Mouse (Mus musculus): Measurements from ENCODE around the gene Nit1. TPM values are rescaled to one million over a fixed set of nuclear protein-coding genes. Genes with fewer than 3 reads are reported as not detected.
"Not testable (repeated sequence)": the region's sequence is repeated elsewhere in the genome, so short reads cannot be mapped to it uniquely, and the experiment has no call there.

The Nit1 gene
- total RNA-seq, 1 experiment, result 24.4 TPM

- Histone ChIP-seq H3K4me1 (ENCODE audit: control insufficient read depth in 2 of 2, insufficient read depth in 2 of 2, low read length in 2 of 2, poor library complexity in 1 of 2) (peaks cover 5 to 7% of the 10 kb centered on the region in 2 experiments; a peak in 1 of 4 replicates), H3K36me3 (ENCODE audit: control insufficient read depth, insufficient read depth, low read length, poor library complexity, severe bottlenecking) (no peaks in the 10 kb centered on the region), H3K27ac (ENCODE audit: insufficient read depth, low read depth, low read length, poor library complexity, severe bottlenecking) (peak overlapping the region; percentile 80), H3K4me3 (ENCODE audit: insufficient read depth in 1 of 2, low read depth in 1 of 2, low read length in 2 of 2, poor library complexity in 1 of 2, severe bottlenecking in 1 of 2) (peak overlapping the region; percentile 76 to 88), H3K9ac (ENCODE audit: insufficient read depth, low read depth, low read length, poor library complexity, severe bottlenecking) (peak overlapping the region; percentile 78), H3K9me3 (ENCODE audit: control insufficient read depth, insufficient read depth, low read depth, low read length) (no peaks in the 10 kb centered on the region)
- TF ChIP-seq HCFC1 (IDR thresholded peaks at IDR 0.05; ENCODE audit: borderline replicate concordance, insufficient read depth, low read length) (no peak), CHD2 (IDR thresholded peaks at IDR 0.05; ENCODE audit: low read depth, low read length) (no peak), MAFK (IDR thresholded peaks at IDR 0.05; ENCODE audit: insufficient read depth, low read depth, low read length) (no peak), ZNF384 (IDR thresholded peaks at IDR 0.05; ENCODE audit: low read depth, low read length) (no peak), ZC3H11A (IDR thresholded peaks at IDR 0.05; ENCODE audit: borderline replicate concordance, low read depth, low read length) (no peak)
- no peak for DNase-seq (ENCODE audit: low read depth, low spot score)
- in situ Hi-C loops (cut with MboI; ENCODE audit: low sequenced_read_pairs in 2 of 2, unreplicated experiment in 2 of 2), result no loop called here
Observed at GRCm38 (mm10) chr1:171320151-171320550, 25.3 kb downstream of the Nit1 start.

- H3K27ac ChIP-seq (ENCODE audit: insufficient read depth, low read depth, low read length, poor library complexity, severe bottlenecking), result peak overlapping the region; percentile 80; the same call in 1 of the 2 replicates
- peak overlapping the region; percentile 76 to 88 for H3K4me3 ChIP-seq (ENCODE audit: insufficient read depth in 1 of 2, low read depth in 1 of 2, low read length in 2 of 2, poor library complexity in 1 of 2, severe bottlenecking in 1 of 2)
- H3K9ac ChIP-seq (ENCODE audit: insufficient read depth, low read depth, low read length, poor library complexity, severe bottlenecking), result peak overlapping the region; percentile 78
- H3K4me1 ChIP-seq (ENCODE audit: control insufficient read depth in 2 of 2, insufficient read depth in 2 of 2, low read length in 2 of 2, poor library complexity in 1 of 2), result peaks cover 5 to 7% of the 10 kb centered on the region in 2 experiments; a peak in 1 of 4 replicates
- TF ChIP-seq ZC3H11A (IDR thresholded peaks at IDR 0.05; ENCODE audit: borderline replicate concordance, low read depth, low read length), result no peak
- TF ChIP-seq CHD2 (IDR thresholded peaks at IDR 0.05; ENCODE audit: low read depth, low read length), result no peak
- TF ChIP-seq ZNF384 (IDR thresholded peaks at IDR 0.05; ENCODE audit: low read depth, low read length), result no peak
- no peak for TF ChIP-seq MAFK (IDR thresholded peaks at IDR 0.05; ENCODE audit: insufficient read depth, low read depth, low read length)
- no peak for TF ChIP-seq HCFC1 (IDR thresholded peaks at IDR 0.05; ENCODE audit: borderline replicate concordance, insufficient read depth, low read length)
- no peaks in the 10 kb centered on the region for H3K9me3 ChIP-seq (ENCODE audit: control insufficient read depth, insufficient read depth, low read depth, low read length)
- no peaks in the 10 kb centered on the region for H3K36me3 ChIP-seq (ENCODE audit: control insufficient read depth, insufficient read depth, low read length, poor library complexity, severe bottlenecking)
- DNase-seq (ENCODE audit: low read depth, low spot score), result peak; percentile 79
- in situ Hi-C loops (cut with MboI; ENCODE audit: low sequenced_read_pairs in 2 of 2, unreplicated experiment in 2 of 2), result no loop called here
Observed at GRCm38 (mm10) chr1:171319748-171320147, 25.7 kb downstream of the Nit1 start.

GRCm38 (mm10) chr1:171309321-171309720 lies 36.1 kb downstream of the Nit1 start:
- no peak overlapping the region for H3K9ac ChIP-seq (ENCODE audit: insufficient read depth, low read depth, low read length, poor library complexity, severe bottlenecking)
- no peaks in the 10 kb centered on the region for H3K9me3 ChIP-seq (ENCODE audit: control insufficient read depth, insufficient read depth, low read depth, low read length)
- no peak for DNase-seq (ENCODE audit: low read depth, low spot score)
- H3K4me1 ChIP-seq (ENCODE audit: control insufficient read depth in 2 of 2, insufficient read depth in 2 of 2, low read length in 2 of 2, poor library complexity in 1 of 2), result peaks cover 0 to 3% of the 10 kb centered on the region in 2 experiments; a peak in 1 of 4 replicates
- in situ Hi-C loops (cut with MboI; ENCODE audit: low sequenced_read_pairs in 2 of 2, unreplicated experiment in 2 of 2), result no loop called here
- no peaks in the 10 kb centered on the region for H3K36me3 ChIP-seq (ENCODE audit: control insufficient read depth, insufficient read depth, low read length, poor library complexity, severe bottlenecking)
- no peak overlapping the region for H3K27ac ChIP-seq (ENCODE audit: insufficient read depth, low read depth, low read length, poor library complexity, severe bottlenecking)
- no peak overlapping the region for H3K4me3 ChIP-seq (ENCODE audit: insufficient read depth in 1 of 2, low read depth in 1 of 2, low read length in 2 of 2, poor library complexity in 1 of 2, severe bottlenecking in 1 of 2)
- TF ChIP-seq MAFK (IDR thresholded peaks at IDR 0.05; ENCODE audit: insufficient read depth, low read depth, low read length) (no peak), ZNF384 (IDR thresholded peaks at IDR 0.05; ENCODE audit: low read depth, low read length) (no peak), CHD2 (IDR thresholded peaks at IDR 0.05; ENCODE audit: low read depth, low read length) (no peak), HCFC1 (IDR thresholded peaks at IDR 0.05; ENCODE audit: borderline replicate concordance, insufficient read depth, low read length) (no peak), ZC3H11A (IDR thresholded peaks at IDR 0.05; ENCODE audit: borderline replicate concordance, low read depth, low read length) (no peak)

GRCm38 (mm10) chr1:171306157-171306556 lies 39.3 kb downstream of the Nit1 start:
- DNase-seq (ENCODE audit: low read depth, low spot score); H3K4me1 ChIP-seq (ENCODE audit: control insufficient read depth in 2 of 2, insufficient read depth in 2 of 2, low read length in 2 of 2, poor library complexity in 1 of 2); in situ Hi-C loops (cut with MboI; ENCODE audit: low sequenced_read_pairs in 2 of 2, unreplicated experiment in 2 of 2); H3K4me3 ChIP-seq (ENCODE audit: insufficient read depth in 1 of 2, low read depth in 1 of 2, low read length in 2 of 2, poor library complexity in 1 of 2, severe bottlenecking in 1 of 2); H3K9ac ChIP-seq (ENCODE audit: insufficient read depth, low read depth, low read length, poor library complexity, severe bottlenecking); H3K9me3 ChIP-seq (ENCODE audit: control insufficient read depth, insufficient read depth, low read depth, low read length); H3K27ac ChIP-seq (ENCODE audit: insufficient read depth, low read depth, low read length, poor library complexity, severe bottlenecking); H3K36me3 ChIP-seq (ENCODE audit: control insufficient read depth, insufficient read depth, low read length, poor library complexity, severe bottlenecking): not testable (repeated sequence)

- Histone ChIP-seq H3K36me3 (ENCODE audit: control insufficient read depth, insufficient read depth, low read length, poor library complexity, severe bottlenecking) (no peaks in the 10 kb centered on the region), H3K9me3 (ENCODE audit: control insufficient read depth, insufficient read depth, low read depth, low read length) (no peaks in the 10 kb centered on the region), H3K4me3 (ENCODE audit: insufficient read depth in 1 of 2, low read depth in 1 of 2, low read length in 2 of 2, poor library complexity in 1 of 2, severe bottlenecking in 1 of 2) (no peak overlapping the region), H3K9ac (ENCODE audit: insufficient read depth, low read depth, low read length, poor library complexity, severe bottlenecking) (no peak overlapping the region), H3K4me1 (ENCODE audit: control insufficient read depth in 2 of 2, insufficient read depth in 2 of 2, low read length in 2 of 2, poor library complexity in 1 of 2) (peaks cover 4 to 8% of the 10 kb centered on the region in 2 experiments; a peak in 3 of 4 replicates), H3K27ac (ENCODE audit: insufficient read depth, low read depth, low read length, poor library complexity, severe bottlenecking) (no peak overlapping the region)
- TF ChIP-seq MAFK (IDR thresholded peaks at IDR 0.05; ENCODE audit: insufficient read depth, low read depth, low read length) (no peak), HCFC1 (IDR thresholded peaks at IDR 0.05; ENCODE audit: borderline replicate concordance, insufficient read depth, low read length) (no peak), ZC3H11A (IDR thresholded peaks at IDR 0.05; ENCODE audit: borderline replicate concordance, low read depth, low read length) (no peak), ZNF384 (IDR thresholded peaks at IDR 0.05; ENCODE audit: low read depth, low read length) (no peak), CHD2 (IDR thresholded peaks at IDR 0.05; ENCODE audit: low read depth, low read length) (no peak)
- DNase-seq (ENCODE audit: low read depth, low spot score), result no peak
- in situ Hi-C loops (cut with MboI; ENCODE audit: low sequenced_read_pairs in 2 of 2, unreplicated experiment in 2 of 2), result no loop called here
Observed at GRCm38 (mm10) chr1:171298226-171298625, 47.2 kb downstream of the Nit1 start.

Data from ES-E14 (cell line).